Mouse (Mus musculus) midbrain, embryonic 16.5 days (tissue): ENCODE measurements at regions not wholly inside any gene's neighbourhood (a gene's known extent, or its start where the extent isn't known, plus 50 kb on each side); places are given as distances from the start of the nearest gene placed in this dataset.

Experiments
- ATAC-seq: fragments of 200-750 bp; cut with Nextera tagmentation; 2 replicates; pipeline ENCODE4 v1.8.0; 2017; ENCODE audit warnings: moderate TSS enrichment
- H3K27ac ChIP-seq: fragments of 300-500 bp; sonication (generic); 2 replicates; pipeline ENCODE4 v1.5.1; 2014; ENCODE audit warnings: mild to moderate bottlenecking, low read length, mixed read lengths
- H3K27me3 ChIP-seq: fragments of 300-500 bp; sonication (generic); 2 replicates; pipeline ENCODE4 v1.6.1; 2014; ENCODE audit warnings: low read depth, low read length, mixed read lengths; ENCODE audit not compliant: control insufficient read depth, insufficient read depth
- H3K36me3 ChIP-seq: fragments of 300-500 bp; sonication (generic); 2 replicates; pipeline ENCODE4 v1.6.1; 2014; ENCODE audit warnings: mild to moderate bottlenecking, low read length, moderate library complexity, mixed read lengths; ENCODE audit not compliant: control insufficient read depth, insufficient read depth
- H3K4me1 ChIP-seq: fragments of 300-500 bp; sonication (generic); 2 replicates; pipeline ENCODE4 v1.6.1; 2014; ENCODE audit warnings: mild to moderate bottlenecking, low read length, mixed read lengths; ENCODE audit not compliant: control insufficient read depth, insufficient read depth
- H3K4me2 ChIP-seq: fragments of 300-500 bp; sonication (generic); 2 replicates; pipeline ENCODE4 v1.6.1; 2014; ENCODE audit warnings: mild to moderate bottlenecking, low read length, mixed read lengths
- H3K4me3 ChIP-seq: fragments of 300-500 bp; sonication (generic); 2 replicates; pipeline ENCODE4 v1.5.1; 2014; ENCODE audit warnings: low read depth, mild to moderate bottlenecking, low read length, moderate library complexity, mixed read lengths
- H3K9ac ChIP-seq: fragments of 300-500 bp; sonication (generic); 2 replicates; pipeline ENCODE4 v1.6.1; 2014; ENCODE audit warnings: low read depth, low read length, mixed read lengths
- H3K9me3 ChIP-seq: fragments of 300-500 bp; sonication (generic); replicated peaks from 2 replicates; pipeline ENCODE4 v1.6.1; 2014; ENCODE audit warnings: mild to moderate bottlenecking, low read length, mixed read lengths; ENCODE audit not compliant: control insufficient read depth, poor library complexity, severe bottlenecking
- WGBS: fragments of 180-500 bp; shearing (Covaris S2); extraction: QIAGEN DNeasy Blood & Tissue Kit; methylation state at CpG from one replicate; pipeline ENCODE4 v1.1.7; 2014; 5-methylcytosine and 5-hydroxymethylcytosine counted together

- no peak overlapping the region for H3K4me2 ChIP-seq
- H3K9ac ChIP-seq: no peak overlapping the region
- H3K27ac ChIP-seq: no peak overlapping the region
- H3K4me1 ChIP-seq: peaks cover 6% of the 10 kb centered on the region
- no peaks in the 10 kb centered on the region for H3K27me3 ChIP-seq
- H3K4me3 ChIP-seq: no peak overlapping the region
- no peaks in the 10 kb centered on the region for H3K9me3 ChIP-seq
- 93% methylated on average over 4 of the region's 4 CpGs for WGBS
- no peaks in the 10 kb centered on the region for H3K36me3 ChIP-seq
- no peak for ATAC-seq
These were observed 82.8 kb upstream of the Robo1 start for GRCm38 (mm10) chr16:72225157-72225880.

- H3K4me2 ChIP-seq: no peak overlapping the region
- H3K27ac ChIP-seq: no peak overlapping the region
- no peak for ATAC-seq
- no peak overlapping the region for H3K9ac ChIP-seq
- H3K4me1 ChIP-seq: no peaks in the 10 kb centered on the region
- 38% methylated on average over 1 of the region's 1 CpGs for WGBS
- H3K27me3 ChIP-seq: no peaks in the 10 kb centered on the region
- H3K4me3 ChIP-seq: no peak overlapping the region
- H3K36me3 ChIP-seq: no peaks in the 10 kb centered on the region
- no peaks in the 10 kb centered on the region for H3K9me3 ChIP-seq
These were observed 73.7 kb upstream of the Robo1 start for GRCm38 (mm10) chr16:72234366-72234765.

- Histone ChIP-seq H3K27me3 (no peaks in the 10 kb centered on the region), H3K9ac (no peak overlapping the region), H3K27ac (no peak overlapping the region), H3K36me3 (no peaks in the 10 kb centered on the region), H3K4me3 (no peak overlapping the region), H3K4me2 (no peak overlapping the region), H3K9me3 (no peaks in the 10 kb centered on the region), H3K4me1 (no peaks in the 10 kb centered on the region)
- 80% methylated on average over 7 of the region's 7 CpGs for WGBS
- ATAC-seq: no peak
These were observed 68.5 kb upstream of the Robo1 start for GRCm38 (mm10) chr16:72239631-72240030.

GRCm38 (mm10) chr16:72256388-72256787 lies 51.7 kb upstream of the Robo1 start:
- H3K4me2 ChIP-seq: no peak overlapping the region
- 23% methylated on average over 3 of the region's 3 CpGs for WGBS
- H3K4me1 ChIP-seq: no peaks in the 10 kb centered on the region
- H3K4me3 ChIP-seq: no peak overlapping the region
- no peak overlapping the region for H3K27ac ChIP-seq
- no peak for ATAC-seq
- no peak overlapping the region for H3K9ac ChIP-seq
- no peaks in the 10 kb centered on the region for H3K9me3 ChIP-seq
- no peaks in the 10 kb centered on the region for H3K36me3 ChIP-seq
- no peaks in the 10 kb centered on the region for H3K27me3 ChIP-seq
